Mouse (Mus musculus) urinary bladder, postnatal 14 days (tissue): ENCODE measurements at regions not wholly inside any gene's neighbourhood (a gene's known extent, or its start where the extent isn't known, plus 50 kb on each side); places are given as distances from the start of the nearest gene placed in this dataset.
A peak's percentile ranks its signal among the peaks of the same experiment; 100 is the strongest.

Source experiments
- DNase-seq: peaks from one replicate; pipeline ENCODE4 v3.0.0; 2021; ENCODE audit warnings: low spot score

DNA sequence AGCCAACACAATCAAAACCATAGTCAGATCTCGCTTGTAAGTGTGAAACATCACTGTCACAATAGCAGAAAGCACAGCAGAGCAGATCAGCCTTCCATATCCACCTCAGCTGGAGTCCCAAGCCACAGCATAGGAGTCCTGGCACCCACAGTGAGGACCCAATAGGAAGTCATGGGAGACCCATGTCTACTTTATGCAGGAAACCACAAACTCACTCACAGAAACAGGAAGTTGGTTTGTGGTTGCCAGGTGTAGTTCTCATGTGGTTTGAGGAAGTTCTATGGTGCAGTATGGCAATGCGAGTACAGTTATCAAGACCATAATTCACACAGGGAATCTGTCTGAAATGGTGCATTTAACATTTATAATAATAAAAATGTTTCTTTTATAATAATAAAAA, 77.6 kb upstream of the Kctd3 start:
- no peak for DNase-seq

DNA sequence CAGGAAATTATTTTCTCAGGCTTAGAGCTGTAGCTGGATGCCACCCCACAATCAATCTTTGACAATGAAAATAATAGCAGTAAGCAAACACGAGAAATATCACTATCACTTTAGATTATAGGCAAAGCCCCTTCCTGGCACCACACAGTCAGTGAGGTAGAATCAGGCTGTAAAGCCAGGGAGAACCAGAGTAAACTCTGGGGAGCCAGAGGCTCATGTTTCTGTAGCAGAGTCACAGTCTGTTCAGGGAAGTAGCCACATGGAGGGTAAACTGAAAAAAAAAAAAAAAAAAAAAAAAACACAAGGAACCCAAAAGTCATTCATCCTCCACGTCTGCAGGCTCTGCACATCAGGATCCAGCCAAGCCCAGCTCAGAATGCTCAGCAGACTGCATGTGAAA, 73.6 kb upstream of the Kctd3 start:
- DNase-seq: no peak

DNA sequence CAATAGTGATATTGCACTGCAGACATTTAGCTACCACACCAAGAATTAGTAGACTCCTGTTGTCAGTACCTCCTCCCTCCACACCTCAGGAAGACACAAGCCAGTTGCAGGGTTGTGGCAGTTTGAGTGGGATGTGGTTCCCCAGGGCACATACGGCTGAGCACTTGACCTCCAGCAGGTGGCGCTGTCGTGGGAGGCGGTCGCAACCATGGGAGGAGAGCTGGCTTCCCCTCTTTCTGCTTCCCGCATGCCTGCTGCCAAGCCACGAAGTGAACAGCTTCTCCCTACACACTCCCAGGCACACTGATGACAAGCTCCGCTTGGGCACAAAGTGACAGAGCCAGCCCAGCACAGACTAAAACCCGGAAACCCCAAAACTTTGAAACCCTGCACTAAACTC, 73.2 kb upstream of the Kctd3 start:
- DNase-seq: peak; percentile 58

DNA sequence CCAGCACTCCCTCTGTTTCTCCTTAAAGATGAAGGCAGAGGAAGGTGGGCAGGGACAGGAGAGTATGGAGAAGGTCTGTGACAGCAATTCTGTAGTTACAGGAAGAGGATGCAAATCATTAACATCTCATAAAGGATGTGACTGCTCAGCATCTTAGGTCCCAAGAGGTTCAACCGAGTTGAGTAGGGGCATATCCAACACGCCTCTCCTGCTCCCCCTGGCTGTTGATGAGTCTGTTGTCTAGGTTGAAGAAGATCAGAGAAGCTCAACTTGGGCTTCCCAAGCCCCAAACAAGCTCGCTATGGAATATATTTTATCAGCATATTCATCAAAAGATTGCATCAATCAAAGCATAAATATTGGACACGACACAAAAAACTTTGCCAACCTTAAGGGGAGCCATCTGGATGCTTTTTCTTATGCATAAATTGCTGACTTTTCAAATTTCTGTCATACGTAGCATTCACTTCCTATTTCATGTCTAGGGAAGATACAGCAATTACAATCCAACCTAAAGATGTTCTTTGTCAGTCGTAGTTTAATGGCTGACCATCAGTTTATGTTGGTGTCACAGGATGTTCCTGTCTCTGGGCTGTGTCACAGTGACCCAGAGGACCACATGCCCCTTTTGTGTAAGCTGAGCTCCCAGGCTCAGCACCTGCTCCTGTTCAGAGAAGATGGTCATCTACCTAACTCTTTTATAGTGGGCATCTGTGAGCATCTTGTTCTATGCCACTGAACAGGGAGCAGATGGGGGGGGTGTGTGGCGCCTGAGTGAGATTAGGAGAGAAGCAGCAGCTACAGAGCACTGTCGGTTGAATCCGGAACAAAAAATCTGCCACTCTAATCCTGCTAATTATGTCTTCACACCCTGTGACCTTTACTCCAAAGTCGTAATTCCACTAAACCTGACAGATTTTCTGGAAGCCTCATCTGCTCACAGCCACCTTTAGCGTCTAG, 72.1 kb upstream of the Kctd3 start:
- DNase-seq: no peak

DNA sequence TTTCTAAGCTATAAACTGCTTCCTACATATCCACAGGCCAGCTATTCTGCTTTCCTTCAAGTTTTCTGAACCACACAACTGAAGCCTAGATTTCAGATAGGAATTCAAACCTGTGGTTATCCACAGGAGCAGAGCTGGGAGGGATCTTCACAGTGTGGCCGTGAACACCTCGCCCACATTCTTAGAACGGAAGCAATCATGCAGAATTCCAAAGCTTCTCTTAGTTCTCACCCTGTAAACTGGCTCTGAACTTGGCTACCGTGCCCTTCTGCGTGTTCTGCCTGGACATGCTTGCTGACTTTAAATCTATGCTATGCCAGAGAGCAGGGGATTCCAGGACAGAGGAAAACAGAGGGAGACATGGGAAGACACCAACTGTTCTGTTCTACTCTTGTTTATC, 70.2 kb upstream of the Kctd3 start:
- no peak for DNase-seq

DNA sequence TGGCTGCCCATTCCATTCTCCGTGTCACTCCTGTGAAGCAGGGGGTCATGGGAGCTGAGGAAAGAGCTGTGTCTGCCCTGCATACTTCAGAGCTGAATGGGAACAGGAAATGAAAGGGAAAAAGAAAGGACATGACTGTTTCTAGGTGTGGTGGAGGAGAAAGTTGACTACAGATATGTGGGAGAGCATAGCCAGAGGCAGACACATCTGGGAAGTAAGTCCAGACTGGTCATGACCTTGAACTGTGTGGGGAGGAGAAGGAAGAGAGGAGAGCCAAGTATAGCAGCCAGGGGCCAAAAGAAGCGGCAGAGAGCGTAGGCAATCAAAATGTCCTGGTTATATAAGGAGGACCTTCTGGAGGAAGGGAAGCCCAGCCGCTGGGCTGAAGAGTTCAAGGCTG, 68.6 kb upstream of the Kctd3 start:
- DNase-seq: no peak

DNA sequence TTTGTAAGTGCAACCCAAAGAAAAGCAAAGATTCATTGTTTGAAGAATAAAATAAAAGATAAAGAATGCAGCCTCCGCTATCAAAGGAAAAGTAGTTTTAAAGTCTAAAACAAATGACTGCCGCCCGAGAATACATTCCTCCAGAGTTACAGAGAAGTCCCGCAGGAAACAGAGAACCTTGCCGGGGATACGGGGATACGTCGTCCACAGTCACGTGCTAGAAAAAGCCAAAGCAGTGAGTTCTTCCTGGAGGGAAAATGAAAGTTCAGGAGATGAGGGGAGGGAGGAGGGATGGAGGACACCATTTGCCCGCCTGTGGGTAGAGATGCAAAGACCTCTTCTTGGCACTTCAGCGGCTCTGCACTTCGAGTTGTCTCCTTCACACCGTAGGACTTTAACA, 68.0 kb upstream of the Kctd3 start:
- DNase-seq: no peak

DNA sequence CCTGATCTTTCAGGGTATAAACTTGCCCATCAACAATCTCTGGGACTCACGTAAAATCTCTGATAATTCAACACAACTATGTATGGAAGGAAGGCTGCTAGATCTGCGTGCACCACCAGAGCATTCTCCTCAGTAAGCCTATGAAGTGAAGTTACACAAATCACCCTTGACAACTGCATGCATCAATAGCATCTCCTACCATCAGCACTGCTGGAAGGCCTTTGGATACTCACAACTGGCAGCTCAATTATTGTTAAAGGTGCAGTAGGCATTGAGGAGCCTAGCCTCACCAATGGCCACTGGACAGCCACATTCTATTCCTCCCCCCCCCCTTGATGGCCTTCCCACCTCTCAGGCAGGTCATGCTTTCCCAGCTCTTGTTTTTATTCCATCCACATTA, 64.9 kb upstream of the Kctd3 start:
- no peak for DNase-seq

DNA sequence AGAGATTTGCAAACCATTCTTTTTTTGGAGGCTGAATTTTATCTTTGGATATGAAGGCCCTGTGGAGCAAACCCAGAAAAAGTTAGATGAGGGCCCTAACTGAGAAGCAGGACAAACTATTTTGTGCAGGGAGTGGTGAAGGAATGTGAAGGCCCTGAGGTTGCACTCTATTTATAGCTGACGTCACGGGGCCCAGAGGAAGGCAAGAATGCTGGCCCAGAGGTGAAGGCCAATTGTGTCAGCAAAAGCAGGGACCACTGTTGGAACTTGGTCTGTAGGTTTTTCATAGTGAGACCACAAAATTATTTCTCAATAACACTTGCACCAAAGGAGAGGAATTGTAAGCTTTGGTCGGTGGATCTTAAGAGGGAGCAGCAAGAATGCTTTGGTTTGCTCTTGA, 60.6 kb upstream of the Kctd3 start:
- no peak for DNase-seq

DNA sequence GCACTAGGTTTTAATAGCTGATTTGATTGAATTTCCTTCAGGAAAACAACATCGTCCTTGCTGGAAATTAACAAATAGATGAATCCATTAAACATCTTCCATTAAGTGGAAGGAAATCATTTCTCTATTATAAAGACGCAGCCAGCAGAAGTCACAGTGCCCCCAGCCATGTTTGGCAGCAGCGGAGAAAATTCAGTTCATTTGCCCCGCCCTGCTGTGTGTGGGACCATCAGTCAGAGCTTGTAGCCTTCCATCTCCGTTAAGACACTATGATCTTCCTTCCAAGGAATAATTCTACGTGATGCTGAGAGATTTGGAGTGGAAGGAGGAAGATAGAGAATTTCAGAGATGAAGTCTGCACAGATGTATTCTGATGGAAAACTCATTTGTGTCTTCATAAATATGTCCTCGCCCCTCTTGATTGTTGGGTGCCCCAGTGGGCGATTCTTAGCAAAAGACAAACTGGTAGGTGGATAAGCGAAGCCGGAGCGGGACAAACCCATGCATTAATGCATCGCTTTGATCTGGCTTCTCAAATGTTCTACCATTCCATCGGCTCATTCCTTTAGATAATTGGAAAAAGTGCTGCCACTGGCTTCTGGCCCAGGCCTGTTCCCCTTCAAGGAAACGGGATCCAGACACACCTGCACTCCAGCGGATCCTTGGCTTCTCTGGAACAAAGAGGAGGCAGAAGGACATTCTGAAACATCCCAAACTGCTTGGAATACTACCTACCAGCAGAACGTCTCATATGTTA, 59.7 kb upstream of the Kctd3 start:
- DNase-seq: no peak

DNA sequence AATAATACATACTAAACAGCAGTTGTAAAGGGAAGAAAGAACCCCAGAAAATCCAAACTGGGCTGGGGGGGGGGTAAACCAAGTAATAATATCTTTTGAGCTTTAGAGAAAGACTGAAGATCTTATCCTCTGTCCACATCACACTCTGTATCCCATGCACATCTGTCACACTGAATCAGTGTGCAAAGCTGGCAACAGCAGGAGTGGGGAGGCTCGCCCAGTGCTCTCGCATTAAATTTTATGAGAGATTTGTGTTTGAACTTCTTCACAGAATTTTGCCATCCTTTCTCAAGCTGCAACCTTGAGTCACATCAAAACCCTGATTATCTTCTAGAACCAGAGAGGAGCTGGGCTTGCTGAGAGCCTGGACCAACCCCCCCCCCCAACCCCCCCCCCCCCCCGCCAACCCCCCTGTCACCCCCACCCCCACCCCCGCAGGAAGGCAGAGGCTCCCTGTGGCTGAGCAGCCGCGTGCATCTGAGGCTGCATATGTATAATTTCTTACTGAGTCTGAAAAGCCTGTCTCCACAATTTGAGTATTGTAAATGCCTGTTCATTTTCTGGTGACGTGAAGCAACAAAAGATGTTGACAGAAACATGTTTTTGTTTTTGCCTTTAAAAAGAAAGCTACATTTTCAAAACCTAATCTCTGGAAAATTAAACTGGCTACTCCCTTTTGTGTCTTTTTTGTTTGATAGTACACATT, 59.0 kb upstream of the Kctd3 start:
- DNase-seq: no peak

DNA sequence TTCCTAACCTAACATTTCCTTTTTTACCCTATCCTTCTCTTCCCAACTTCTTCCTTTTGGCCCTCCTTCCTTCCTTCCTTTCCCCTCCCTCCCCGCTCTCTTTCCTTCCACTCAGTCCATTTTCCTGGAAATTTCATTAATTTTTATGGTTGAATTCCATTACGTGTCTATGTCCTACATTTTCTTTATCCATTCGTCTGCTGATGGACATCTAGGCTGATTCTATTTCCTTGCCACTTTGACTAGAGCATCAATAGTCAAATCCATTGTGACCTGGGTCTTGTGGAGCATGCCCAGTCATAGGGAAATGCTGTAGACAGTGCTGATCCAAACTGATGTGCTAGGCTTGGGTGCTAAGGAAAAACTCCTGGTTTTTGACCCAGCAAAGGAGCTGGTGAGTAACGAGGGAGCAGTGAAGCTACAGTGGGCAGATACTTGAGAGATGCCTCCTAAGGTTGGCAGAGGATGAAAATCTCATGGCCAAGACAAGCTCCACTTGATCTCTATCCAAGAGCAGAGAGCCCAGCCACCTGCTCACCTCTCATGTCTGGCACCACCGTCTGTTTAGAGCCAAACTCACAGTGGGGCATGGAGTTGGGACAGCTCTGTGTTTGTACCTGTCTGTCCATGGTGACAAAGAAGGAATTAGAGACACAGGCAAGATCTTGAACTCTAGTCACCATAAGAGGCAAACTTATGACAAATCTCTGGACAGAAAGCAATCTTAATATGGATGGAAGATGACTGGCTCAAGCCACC, 57.7 kb upstream of the Kctd3 start:
- DNase-seq: no peak

DNA sequence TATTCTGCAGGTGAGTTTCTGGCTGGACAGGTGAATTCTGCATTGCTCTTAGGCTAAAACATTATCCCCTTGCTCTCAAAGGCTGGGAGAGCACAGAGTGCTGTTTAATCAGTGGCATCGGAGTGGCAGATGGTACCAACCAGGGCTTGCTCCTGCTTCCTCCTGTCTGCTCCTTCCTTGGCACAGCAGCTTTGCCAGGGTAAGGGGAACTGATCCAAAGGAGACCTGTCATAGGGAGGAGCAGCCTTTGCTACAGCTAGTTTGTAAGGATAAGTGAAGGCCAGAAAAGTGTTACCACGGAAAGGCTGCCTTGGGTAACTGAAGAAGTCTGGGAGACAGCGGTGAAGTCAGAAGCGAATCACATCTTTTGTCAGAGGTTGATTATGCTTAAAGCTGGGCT, 57.0 kb upstream of the Kctd3 start:
- DNase-seq: no peak

DNA sequence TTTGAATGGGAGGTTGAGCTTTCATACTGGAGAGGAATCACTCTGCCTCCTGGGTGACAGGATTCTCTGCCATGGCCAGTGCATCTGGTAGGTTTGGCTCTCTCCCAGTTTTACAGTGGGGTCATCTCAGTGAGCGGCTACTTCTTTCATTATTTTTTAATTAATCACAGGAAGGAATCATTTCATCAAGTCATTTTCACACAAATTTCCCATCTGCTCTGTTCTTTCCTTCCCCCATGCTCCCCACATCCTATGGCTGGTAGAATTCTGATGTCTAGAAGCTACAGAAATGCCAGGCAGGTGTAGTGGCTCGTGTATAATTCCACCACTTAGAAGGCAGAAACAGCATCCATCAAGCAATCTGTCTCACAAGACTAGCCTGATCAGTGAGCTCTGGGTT, 56.1 kb upstream of the Kctd3 start:
- no peak for DNase-seq

DNA sequence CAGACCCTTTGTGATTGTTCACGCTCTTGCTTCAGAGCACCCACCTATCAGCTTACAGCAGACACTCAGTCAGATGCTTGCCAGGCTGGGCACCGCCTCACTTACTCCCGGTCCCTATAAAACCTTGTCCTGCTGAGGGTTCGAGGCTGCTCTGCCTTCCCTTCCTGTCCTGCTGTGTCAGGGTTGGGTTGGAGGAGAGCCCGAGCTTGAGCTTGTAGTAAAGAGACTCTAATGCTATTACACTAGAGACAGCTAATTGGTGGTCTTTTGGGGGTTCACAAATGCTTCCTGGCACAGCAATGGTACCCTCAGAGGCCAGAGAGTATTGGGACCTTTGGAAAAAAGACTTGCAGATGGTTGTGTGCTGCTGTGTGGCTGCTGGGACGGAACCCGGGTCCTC, 55.6 kb upstream of the Kctd3 start:
- DNase-seq: no peak
